Mouse (Mus musculus) heart, embryonic 11.5 days (tissue): ENCODE measurements at regions not wholly inside any gene's neighbourhood (a gene's known extent, or its start where the extent isn't known, plus 50 kb on each side); places are given as distances from the start of the nearest gene placed in this dataset.

Experiments used
- ATAC-seq: fragments of 200-750 bp; cut with Nextera tagmentation; replicated peaks from 2 replicates; pipeline ENCODE4 v1.8.0; 2017; ENCODE audit warnings: moderate library complexity; ENCODE audit not compliant: insufficient number of reproducible peaks, low FRiP score, low TSS enrichment
- H3K27ac ChIP-seq: fragments of 300-500 bp; sonication (generic); 2 replicates; pipeline ENCODE4 v1.5.1; 2014; ENCODE audit warnings: mild to moderate bottlenecking, low read depth, low read length
- H3K27me3 ChIP-seq: fragments of 300-500 bp; sonication (generic); 2 replicates; pipeline ENCODE4 v1.6.1; 2014; ENCODE audit warnings: mild to moderate bottlenecking, low read length, mixed read lengths; ENCODE audit not compliant: control insufficient read depth, insufficient read depth
- H3K36me3 ChIP-seq: fragments of 300-500 bp; sonication (generic); 2 replicates; pipeline ENCODE4 v1.6.1; 2014; ENCODE audit warnings: mild to moderate bottlenecking, low read length, moderate library complexity, mixed read lengths; ENCODE audit not compliant: control insufficient read depth, insufficient read depth
- H3K4me1 ChIP-seq: fragments of 300-500 bp; sonication (generic); 2 replicates; pipeline ENCODE4 v1.6.1; 2014; ENCODE audit warnings: low read length; ENCODE audit not compliant: control insufficient read depth, insufficient read depth
- H3K4me2 ChIP-seq: fragments of 300-500 bp; sonication (generic); 2 replicates; pipeline ENCODE4 v1.6.1; 2014; ENCODE audit warnings: mild to moderate bottlenecking, moderate library complexity
- H3K4me3 ChIP-seq: fragments of 300-500 bp; sonication (generic); 2 replicates; pipeline ENCODE4 v1.5.1; 2014; ENCODE audit warnings: low read depth, low read length
- H3K9ac ChIP-seq: fragments of 300-500 bp; sonication (generic); 2 replicates; pipeline ENCODE4 v1.6.1; 2014; ENCODE audit warnings: mild to moderate bottlenecking, low read depth, low read length, moderate library complexity
- H3K9me3 ChIP-seq: fragments of 300-500 bp; sonication (generic); replicated peaks from 2 replicates; pipeline ENCODE4 v1.6.1; 2016; ENCODE audit warnings: low read length; ENCODE audit not compliant: control insufficient read depth
- WGBS: fragments of 180-500 bp; shearing (Covaris S2); extraction: QIAGEN DNeasy Blood & Tissue Kit; methylation state at CpG from one replicate; pipeline ENCODE4 v1.1.7; 2014; ENCODE audit not compliant: insufficient replicate concordance; 5-methylcytosine and 5-hydroxymethylcytosine counted together

- Histone ChIP-seq H3K27ac (no peak overlapping the region), H3K27me3 (no peaks in the 10 kb centered on the region), H3K9me3 (no peaks in the 10 kb centered on the region), H3K9ac (no peak overlapping the region), H3K36me3 (no peaks in the 10 kb centered on the region), H3K4me3 (no peak overlapping the region), H3K4me1 (no peaks in the 10 kb centered on the region), H3K4me2 (no peak overlapping the region)
- no peak for ATAC-seq
- 97% methylated on average over 1 of the region's 1 CpGs for WGBS
Measured at GRCm38 (mm10) chr16:95169346-95169745, 88.0 kb upstream of the Kcnj15 start.

DNA sequence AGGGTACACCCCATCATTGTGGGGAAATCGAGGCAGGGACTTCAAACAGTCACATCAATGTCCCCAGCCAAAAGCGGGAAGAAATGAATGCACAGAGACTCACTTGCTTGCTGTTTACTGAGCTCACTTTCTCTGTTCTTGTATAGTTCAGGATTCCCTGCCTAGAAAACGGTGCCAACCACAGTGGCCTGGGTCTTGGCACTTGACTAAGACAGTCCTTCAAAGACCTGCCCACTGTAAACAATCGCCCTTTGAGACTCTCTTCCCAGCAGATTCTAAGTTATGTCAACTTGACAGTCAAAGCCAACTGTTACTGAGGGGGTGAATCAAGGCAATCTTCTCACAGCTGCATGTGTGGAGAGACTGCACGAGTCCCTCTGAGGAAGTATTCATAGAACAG is 76.8 kb upstream of the Kcnj15 start:
- Histone ChIP-seq H3K9ac (no peak overlapping the region), H3K4me1 (no peaks in the 10 kb centered on the region), H3K9me3 (no peaks in the 10 kb centered on the region), H3K36me3 (no peaks in the 10 kb centered on the region), H3K4me2 (no peak overlapping the region), H3K27me3 (no peaks in the 10 kb centered on the region), H3K27ac (no peak overlapping the region), H3K4me3 (no peak overlapping the region)
- ATAC-seq: no peak
- 72% methylated on average over 5 of the region's 5 CpGs for WGBS

DNA sequence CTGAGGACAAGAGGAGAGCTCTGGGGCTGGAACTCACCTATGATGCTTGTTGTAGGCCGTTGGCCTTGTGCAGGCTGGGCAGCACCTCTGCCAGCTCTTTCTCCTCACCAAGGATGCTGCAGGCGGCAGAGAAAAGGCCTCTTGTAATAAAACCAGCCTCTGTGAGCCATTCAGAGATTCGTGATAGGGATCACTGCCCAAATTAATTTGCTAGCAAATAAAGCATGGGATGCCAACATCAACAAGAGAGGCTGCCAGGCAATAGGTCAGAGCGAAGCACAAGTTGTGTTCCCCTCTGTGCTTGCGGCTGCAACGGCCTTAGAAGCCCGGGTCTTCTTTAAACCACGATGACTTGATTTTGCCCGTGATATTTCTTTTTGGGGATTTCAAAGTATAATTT is 72.0 kb upstream of the Kcnj15 start:
- Histone ChIP-seq H3K4me3 (no peak overlapping the region), H3K4me1 (no peaks in the 10 kb centered on the region), H3K36me3 (no peaks in the 10 kb centered on the region), H3K27me3 (no peaks in the 10 kb centered on the region), H3K9ac (no peak overlapping the region), H3K9me3 (no peaks in the 10 kb centered on the region), H3K27ac (no peak overlapping the region), H3K4me2 (no peak overlapping the region)
- WGBS: 83% methylated on average over 9 of the region's 9 CpGs
- ATAC-seq: no peak

- H3K9me3 ChIP-seq: no peaks in the 10 kb centered on the region
- H3K4me3 ChIP-seq: no peak overlapping the region
- no peaks in the 10 kb centered on the region for H3K27me3 ChIP-seq
- H3K4me2 ChIP-seq: no peak overlapping the region
- no peak overlapping the region for H3K9ac ChIP-seq
- no peaks in the 10 kb centered on the region for H3K4me1 ChIP-seq
- ATAC-seq: no peak
- no peak overlapping the region for H3K27ac ChIP-seq
- 85% methylated on average over 8 of the region's 8 CpGs for WGBS
- H3K36me3 ChIP-seq: no peaks in the 10 kb centered on the region
Measured at GRCm38 (mm10) chr16:95189114-95189513, 68.2 kb upstream of the Kcnj15 start.

DNA sequence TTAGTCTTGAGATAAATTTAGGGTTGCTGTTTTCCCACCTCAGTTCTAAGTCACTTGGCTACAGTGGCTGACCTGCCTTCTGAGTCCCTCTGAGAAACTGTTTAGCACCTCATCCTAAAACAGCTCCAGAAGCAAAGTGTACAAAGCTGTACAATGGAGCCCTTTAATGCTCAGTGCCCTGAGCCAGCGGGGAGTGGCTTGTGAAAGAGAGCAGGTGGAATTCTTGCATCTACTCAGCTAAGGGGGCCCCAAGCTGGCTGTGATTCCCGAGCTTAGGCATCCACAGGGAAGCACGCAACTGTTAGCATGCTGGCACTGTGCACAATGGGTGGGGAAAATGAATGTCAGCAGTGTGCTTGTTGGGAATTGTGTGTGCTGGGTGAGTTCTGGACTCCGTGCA is 63.2 kb upstream of the Kcnj15 start:
- H3K4me2 ChIP-seq: no peak overlapping the region
- WGBS: 64% methylated on average over 4 of the region's 4 CpGs
- no peak overlapping the region for H3K27ac ChIP-seq
- H3K9ac ChIP-seq: no peak overlapping the region
- H3K4me1 ChIP-seq: no peaks in the 10 kb centered on the region
- no peaks in the 10 kb centered on the region for H3K9me3 ChIP-seq
- H3K27me3 ChIP-seq: no peaks in the 10 kb centered on the region
- ATAC-seq: no peak
- no peaks in the 10 kb centered on the region for H3K36me3 ChIP-seq
- no peak overlapping the region for H3K4me3 ChIP-seq

- Histone ChIP-seq H3K9me3 (no peaks in the 10 kb centered on the region), H3K4me3 (no peak overlapping the region), H3K27ac (no peak overlapping the region), H3K4me1 (no peaks in the 10 kb centered on the region), H3K4me2 (no peak overlapping the region), H3K9ac (no peak overlapping the region), H3K36me3 (no peaks in the 10 kb centered on the region), H3K27me3 (no peaks in the 10 kb centered on the region)
- 74% methylated on average over 4 of the region's 4 CpGs for WGBS
- no peak for ATAC-seq
Measured at GRCm38 (mm10) chr16:95196141-95196540, 61.2 kb upstream of the Kcnj15 start.

DNA sequence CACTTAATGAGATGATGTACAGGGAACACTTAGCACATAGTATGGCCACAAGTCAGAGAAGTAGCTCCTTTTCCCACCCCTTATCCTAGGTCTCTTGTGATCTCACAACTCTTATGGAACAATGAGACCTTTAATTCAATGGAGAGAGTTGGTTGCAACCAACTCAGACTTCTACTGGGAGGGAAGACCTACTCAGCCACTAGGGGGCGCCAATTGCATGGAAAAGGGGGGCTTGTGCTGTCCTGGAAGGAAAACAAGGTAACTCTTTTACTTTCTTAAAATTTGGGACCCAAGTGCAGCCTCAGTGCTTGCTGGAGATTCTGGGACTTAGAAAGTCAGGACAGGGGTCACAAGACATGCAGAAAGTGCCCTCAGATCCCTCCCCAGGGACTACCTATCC is 60.7 kb upstream of the Kcnj15 start:
- no peak for ATAC-seq

DNA sequence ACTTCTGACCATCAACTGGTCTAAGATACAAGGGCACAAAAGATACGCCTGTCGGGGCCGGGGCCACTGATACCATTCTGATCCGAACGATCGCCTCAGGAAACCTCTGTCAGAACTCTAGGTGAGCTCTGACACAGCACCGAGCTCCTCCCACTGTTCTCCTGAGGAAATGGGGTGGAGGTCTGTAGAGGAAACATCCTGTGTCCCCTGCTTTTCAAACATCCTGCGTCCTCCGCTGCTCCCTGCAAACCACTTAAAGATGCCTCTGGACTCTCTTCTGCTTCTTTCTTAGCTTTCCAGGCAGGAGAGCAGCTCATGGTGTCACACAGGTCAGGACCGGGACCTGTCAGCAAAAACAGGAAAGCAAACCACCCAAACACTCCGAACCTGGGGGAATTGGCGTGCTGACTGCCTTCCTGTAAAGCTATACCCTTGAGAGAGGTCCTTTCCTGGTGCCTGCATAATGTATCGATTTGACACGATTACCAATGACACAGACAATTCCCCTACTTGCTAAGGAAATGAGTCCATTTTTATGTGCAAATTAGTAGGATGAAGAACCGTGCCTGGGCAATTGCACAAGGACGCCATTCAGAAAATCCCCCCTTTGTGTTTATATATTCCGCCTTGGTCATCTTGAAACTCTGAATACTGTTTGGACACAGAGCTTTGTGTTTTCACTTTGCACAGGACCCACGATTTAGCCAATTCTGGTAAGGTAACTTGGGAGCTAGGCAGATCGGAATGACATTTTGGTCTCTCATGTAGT is 58.4 kb upstream of the Kcnj15 start:
- Histone ChIP-seq H3K36me3 (no peaks in the 10 kb centered on the region), H3K9ac (no peak overlapping the region), H3K4me2 (no peak overlapping the region), H3K9me3 (no peaks in the 10 kb centered on the region), H3K27ac (no peak overlapping the region), H3K4me1 (no peaks in the 10 kb centered on the region), H3K4me3 (no peak overlapping the region), H3K27me3 (no peaks in the 10 kb centered on the region)
- 52% methylated on average over 19 of the region's 19 CpGs for WGBS
- ATAC-seq: no peak

More for the DNA sequence above, 60.7 kb upstream of the Kcnj15 start:
- 0% methylated on average over 1 of the region's 1 CpGs for WGBS
- H3K4me3 ChIP-seq: no peak overlapping the region
- no peak overlapping the region for H3K9ac ChIP-seq
- no peak overlapping the region for H3K27ac ChIP-seq
- no peaks in the 10 kb centered on the region for H3K9me3 ChIP-seq
- H3K4me2 ChIP-seq: no peak overlapping the region
- no peaks in the 10 kb centered on the region for H3K27me3 ChIP-seq
- H3K36me3 ChIP-seq: no peaks in the 10 kb centered on the region
- no peaks in the 10 kb centered on the region for H3K4me1 ChIP-seq
